Mouse (Mus musculus): ENCODE data around the gene Rere. TPM values are rescaled to one million over a fixed set of nuclear protein-coding genes. Genes with fewer than 3 reads are reported as not detected.

The Rere gene
- polyA plus RNA-seq, 2 experiments = 28.5 to 43.3 TPM

DNA sequence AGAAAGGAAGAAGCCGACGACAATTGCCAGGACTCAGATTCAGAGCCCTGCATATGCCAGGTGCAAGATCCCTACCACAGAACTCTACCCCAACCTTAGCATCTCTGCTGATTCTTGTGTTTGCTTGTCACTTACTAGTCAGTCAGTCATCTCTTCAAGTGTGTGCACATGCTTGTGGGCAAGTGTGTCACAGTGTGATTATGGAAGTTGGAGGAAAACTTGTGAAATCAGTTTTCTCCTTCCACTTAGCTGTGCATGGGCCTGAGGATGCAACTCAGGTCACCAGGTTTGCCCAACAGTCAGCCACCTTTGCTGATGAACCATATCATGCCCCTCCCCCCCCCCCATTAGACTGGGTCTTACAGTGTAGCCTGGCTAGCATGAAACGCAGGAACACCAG lies 103.5 kb downstream of the Rere start:
- no peak for ATAC-seq (ENCODE audit: low FRiP score, low read depth)
- Histone ChIP-seq H3K4me1 (ENCODE audit: control insufficient read depth, insufficient read depth, low read length) (peaks cover 14% of the 10 kb centered on the region), H3K4me3 (replicated peaks; ENCODE audit: low read length) (no peak overlapping the region), H3K9ac (ENCODE audit: low read depth, low read length, severe bottlenecking) (no peak overlapping the region), H3K27ac (replicated peaks; ENCODE audit: low read depth, low read length) (no peak overlapping the region), H3K27me3 (ENCODE audit: control insufficient read depth, insufficient read depth, low read length) (no peaks in the 10 kb centered on the region), H3K9me3 (ENCODE audit: control insufficient read depth, low read length) (no peaks in the 10 kb centered on the region), H3K36me3 (ENCODE audit: control insufficient read depth, insufficient read depth, low read length) (no peaks in the 10 kb centered on the region), H3K4me2 (replicated peaks; ENCODE audit: low read depth, low read length, severe bottlenecking) (no peak overlapping the region)
- no peak for TF ChIP-seq POLR2A (IDR thresholded peaks at IDR 0.05; ENCODE audit: borderline replicate concordance, extremely low read depth, insufficient read depth, insufficient read length)
- WGBS = 82% methylated on average over 3 of the region's 3 CpGs
- DNase-seq (ENCODE audit: low spot score) = no peak

DNA sequence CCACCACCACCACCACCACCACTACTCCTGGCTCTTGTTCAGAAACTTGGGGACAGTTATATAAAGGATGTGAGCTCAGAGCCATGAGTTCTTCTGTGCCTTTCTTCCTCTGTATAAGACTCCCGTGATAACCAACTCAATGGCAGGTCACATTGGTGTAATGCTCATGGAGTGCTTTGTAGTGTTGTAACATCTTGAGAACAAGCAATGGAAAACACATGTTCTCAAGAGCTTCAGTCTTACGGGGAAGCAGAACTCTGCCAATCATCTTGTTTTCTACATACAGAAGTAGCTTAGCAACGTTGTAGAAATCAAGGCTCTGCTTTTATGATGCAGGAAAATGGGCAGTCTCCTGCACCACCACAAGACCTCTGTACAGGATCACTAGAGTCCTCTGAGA lies 107.1 kb downstream of the Rere start:
- H3K4me1 ChIP-seq (ENCODE audit: control insufficient read depth, insufficient read depth, low read length) = peaks cover 15% of the 10 kb centered on the region
- DNase-seq (ENCODE audit: low spot score) = no peak
- TF ChIP-seq POLR2A (IDR thresholded peaks at IDR 0.05; ENCODE audit: borderline replicate concordance, extremely low read depth, insufficient read depth, insufficient read length) = no peak
- H3K9me3 ChIP-seq (ENCODE audit: control insufficient read depth, low read length) = no peaks in the 10 kb centered on the region
- H3K27me3 ChIP-seq (ENCODE audit: control insufficient read depth, insufficient read depth, low read length) = no peaks in the 10 kb centered on the region
- no peak overlapping the region for H3K27ac ChIP-seq (replicated peaks; ENCODE audit: low read depth, low read length)
- no peak overlapping the region for H3K4me2 ChIP-seq (replicated peaks; ENCODE audit: low read depth, low read length, severe bottlenecking)
- ATAC-seq (ENCODE audit: low FRiP score, low read depth) = no peak
- H3K4me3 ChIP-seq (replicated peaks; ENCODE audit: low read length) = no peak overlapping the region
- H3K36me3 ChIP-seq (ENCODE audit: control insufficient read depth, insufficient read depth, low read length) = no peaks in the 10 kb centered on the region
- H3K9ac ChIP-seq (ENCODE audit: low read depth, low read length, severe bottlenecking) = no peak overlapping the region
- 40% methylated on average over 3 of the region's 3 CpGs for WGBS

DNA sequence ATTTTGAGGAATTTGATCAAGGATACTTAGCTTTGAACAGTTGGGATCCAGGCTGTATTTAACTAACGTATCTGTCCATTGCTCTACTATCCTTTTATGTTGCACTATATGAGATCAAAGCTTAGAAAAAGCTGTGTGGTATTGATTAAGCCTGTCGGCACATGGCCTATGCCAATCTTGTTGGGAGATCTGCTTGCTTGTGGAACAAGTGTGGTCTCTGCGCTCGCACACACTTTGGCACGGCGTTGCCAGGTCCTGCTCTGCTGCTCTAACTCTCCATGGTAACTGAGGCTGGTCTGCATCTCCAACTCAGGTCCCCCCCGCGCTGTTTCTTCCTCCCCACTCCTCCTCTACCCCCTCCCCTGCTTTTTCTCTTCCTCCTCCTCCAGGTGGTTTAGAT lies 112.2 kb downstream of the Rere start:
- Histone ChIP-seq H3K36me3 (ENCODE audit: control insufficient read depth, insufficient read depth, low read length) (no peaks in the 10 kb centered on the region), H3K9me3 (ENCODE audit: control insufficient read depth, low read length) (no peaks in the 10 kb centered on the region), H3K27me3 (ENCODE audit: control insufficient read depth, insufficient read depth, low read length) (no peaks in the 10 kb centered on the region), H3K4me1 (ENCODE audit: control insufficient read depth, insufficient read depth, low read length) (peaks cover 44% of the 10 kb centered on the region), H3K4me3 (replicated peaks; ENCODE audit: low read length) (no peak overlapping the region), H3K9ac (ENCODE audit: low read depth, low read length, severe bottlenecking) (no peak overlapping the region), H3K27ac (replicated peaks; ENCODE audit: low read depth, low read length) (no peak overlapping the region), H3K4me2 (replicated peaks; ENCODE audit: low read depth, low read length, severe bottlenecking) (no peak overlapping the region)
- no peak for TF ChIP-seq POLR2A (IDR thresholded peaks at IDR 0.05; ENCODE audit: borderline replicate concordance, extremely low read depth, insufficient read depth, insufficient read length)
- WGBS = 30% methylated on average over 8 of the region's 8 CpGs
- ATAC-seq (ENCODE audit: low FRiP score, low read depth) (no peak), DNase-seq (ENCODE audit: low spot score) (no peak)

DNA sequence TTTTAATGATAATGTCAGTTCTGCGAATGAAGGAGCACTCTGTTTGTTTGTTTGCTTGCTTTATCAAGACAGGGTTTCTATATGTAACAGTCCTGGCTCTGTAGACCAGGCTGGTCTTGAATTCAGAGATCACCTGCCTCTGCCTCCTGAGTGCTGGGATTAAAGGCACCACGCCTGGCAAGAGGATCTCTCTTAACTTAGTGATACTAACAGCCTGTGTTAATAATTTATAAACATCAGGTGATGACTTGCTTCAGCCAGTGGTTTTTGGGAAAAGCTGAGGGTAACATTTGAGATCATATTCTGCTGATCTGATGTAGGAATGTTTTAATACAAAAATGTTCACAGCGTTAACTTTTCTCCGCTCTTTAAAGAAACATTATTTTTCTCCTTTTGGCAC lies 112.6 kb downstream of the Rere start:
- no peak for DNase-seq (ENCODE audit: low spot score)
- Histone ChIP-seq H3K9ac (ENCODE audit: low read depth, low read length, severe bottlenecking) (no peak overlapping the region), H3K9me3 (ENCODE audit: control insufficient read depth, low read length) (no peaks in the 10 kb centered on the region), H3K27ac (replicated peaks; ENCODE audit: low read depth, low read length) (no peak overlapping the region), H3K4me1 (ENCODE audit: control insufficient read depth, insufficient read depth, low read length) (peaks cover 47% of the 10 kb centered on the region), H3K4me3 (replicated peaks; ENCODE audit: low read length) (no peak overlapping the region), H3K27me3 (ENCODE audit: control insufficient read depth, insufficient read depth, low read length) (no peaks in the 10 kb centered on the region), H3K36me3 (ENCODE audit: control insufficient read depth, insufficient read depth, low read length) (no peaks in the 10 kb centered on the region), H3K4me2 (replicated peaks; ENCODE audit: low read depth, low read length, severe bottlenecking) (no peak overlapping the region)
- WGBS = 72% methylated on average over 4 of the region's 4 CpGs
- no peak for TF ChIP-seq POLR2A (IDR thresholded peaks at IDR 0.05; ENCODE audit: borderline replicate concordance, extremely low read depth, insufficient read depth, insufficient read length)
- no peak for ATAC-seq (ENCODE audit: low FRiP score, low read depth)

DNA sequence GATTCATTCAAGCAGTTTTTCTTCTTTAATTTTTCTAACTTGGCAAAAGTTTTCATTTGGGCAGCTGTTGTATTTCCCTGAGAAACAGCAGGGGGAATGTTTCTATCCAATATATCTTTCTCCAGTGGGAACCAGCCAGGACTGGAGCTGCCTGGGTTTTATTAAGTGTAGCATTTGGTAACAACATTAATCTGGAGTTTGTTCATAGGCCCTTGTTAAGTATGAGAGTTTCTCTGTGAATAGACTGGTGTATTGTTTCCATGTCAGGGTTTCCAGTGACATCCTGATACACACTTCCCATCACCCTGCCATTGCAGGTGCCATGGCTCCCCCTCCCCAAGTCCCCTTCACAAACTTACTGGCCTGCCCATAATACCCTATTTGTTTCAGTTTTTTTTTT lies 114.9 kb downstream of the Rere start:
- DNase-seq (ENCODE audit: low spot score) = peak; percentile 74
- TF ChIP-seq POLR2A (IDR thresholded peaks at IDR 0.05; ENCODE audit: borderline replicate concordance, extremely low read depth, insufficient read depth, insufficient read length) = no peak

More for the DNA sequence above, 114.9 kb downstream of the Rere start:
- Histone ChIP-seq H3K36me3 (ENCODE audit: control insufficient read depth, insufficient read depth, low read length) (no peaks in the 10 kb centered on the region), H3K9me3 (ENCODE audit: control insufficient read depth, low read length) (no peaks in the 10 kb centered on the region), H3K4me1 (ENCODE audit: control insufficient read depth, insufficient read depth, low read length) (peaks cover 56% of the 10 kb centered on the region), H3K9ac (ENCODE audit: low read depth, low read length, severe bottlenecking) (peak overlapping the region; percentile 13; the same call in 1 of the 2 replicates), H3K4me3 (replicated peaks; ENCODE audit: low read length) (no peak overlapping the region), H3K27me3 (ENCODE audit: control insufficient read depth, insufficient read depth, low read length) (no peaks in the 10 kb centered on the region), H3K4me2 (replicated peaks; ENCODE audit: low read depth, low read length, severe bottlenecking) (no peak overlapping the region), H3K27ac (replicated peaks; ENCODE audit: low read depth, low read length) (peak overlapping the region; percentile 68)
- ATAC-seq (ENCODE audit: low FRiP score, low read depth) = peak; percentile 79
